Mouse (Mus musculus) intestine, postnatal 0 days (tissue): ENCODE results near the gene Itgb6. TPM values are rescaled to one million over a fixed set of nuclear protein-coding genes. Genes with fewer than 3 reads are reported as not detected.

Experiments used
- ATAC-seq: fragments of 200-750 bp; cut with Nextera tagmentation; 2 replicates; pipeline ENCODE4 v1.8.0; 2017; ENCODE audit warnings: mild to moderate bottlenecking, moderate TSS enrichment, moderate library complexity
- H3K27ac ChIP-seq: fragments of 300-500 bp; sonication (generic); 2 replicates; pipeline ENCODE4 v1.5.1; 2014; ENCODE audit warnings: mild to moderate bottlenecking, low read depth, low read length, moderate library complexity
- H3K27me3 ChIP-seq: fragments of 300-500 bp; sonication (generic); replicated peaks from 2 replicates; pipeline ENCODE4 v1.6.1; 2014; ENCODE audit warnings: low read length, mixed read lengths; ENCODE audit not compliant: control insufficient read depth, insufficient read depth
- H3K36me3 ChIP-seq: fragments of 300-500 bp; sonication (generic); 2 replicates; pipeline ENCODE4 v1.6.1; 2014; ENCODE audit warnings: mild to moderate bottlenecking, moderate library complexity; ENCODE audit not compliant: control insufficient read depth, insufficient read depth
- H3K4me1 ChIP-seq: fragments of 300-500 bp; sonication (generic); replicated peaks from 2 replicates; pipeline ENCODE4 v1.6.1; 2014; ENCODE audit warnings: antibody characterized with exemption, low read length, mixed read lengths; ENCODE audit not compliant: control insufficient read depth, insufficient read depth
- H3K4me2 ChIP-seq: fragments of 300-500 bp; sonication (generic); replicated peaks from 2 replicates; pipeline ENCODE4 v1.6.1; 2014; ENCODE audit warnings: low read depth, mild to moderate bottlenecking, moderate library complexity
- H3K4me3 ChIP-seq: fragments of 300-500 bp; sonication (generic); 2 replicates; pipeline ENCODE4 v1.5.1; 2014; ENCODE audit warnings: low read depth, low read length
- H3K9ac ChIP-seq: fragments of 300-500 bp; sonication (generic); 2 replicates; pipeline ENCODE4 v1.6.1; 2014; ENCODE audit warnings: mild to moderate bottlenecking, low read depth, low read length
- H3K9me3 ChIP-seq: fragments of 300-500 bp; sonication (generic); 2 replicates; pipeline ENCODE4 v1.6.1; 2016; ENCODE audit warnings: mixed run types; ENCODE audit not compliant: control insufficient read depth
- CTCF ChIP-seq: sonication (generic); IDR thresholded peaks from 2 replicates; pipeline ENCODE4 v1.5.1; 2016; ENCODE audit warnings: low read depth, mild to moderate bottlenecking, control low read depth, antibody characterized with exemption, moderate library complexity
- WGBS: fragments of 180-500 bp; shearing (Covaris S2); extraction: QIAGEN DNeasy Blood & Tissue Kit; methylation state at CpG from one replicate; pipeline ENCODE4 v1.1.7; 2014; 5-methylcytosine and 5-hydroxymethylcytosine counted together
- polyA plus RNA-seq: library from polyadenylated mRNA; unstranded; fragments of >200 nt; fragmentation: Nextera tagmentation; extraction: Ambion mirVana; gene quantifications from 2 replicates; pipeline ENCODE4 v1.2.1, GENCODE M21; 2015

The Itgb6 gene
- polyA plus RNA-seq, 1 experiment from 2014 or later = 10.8 TPM

DNA sequence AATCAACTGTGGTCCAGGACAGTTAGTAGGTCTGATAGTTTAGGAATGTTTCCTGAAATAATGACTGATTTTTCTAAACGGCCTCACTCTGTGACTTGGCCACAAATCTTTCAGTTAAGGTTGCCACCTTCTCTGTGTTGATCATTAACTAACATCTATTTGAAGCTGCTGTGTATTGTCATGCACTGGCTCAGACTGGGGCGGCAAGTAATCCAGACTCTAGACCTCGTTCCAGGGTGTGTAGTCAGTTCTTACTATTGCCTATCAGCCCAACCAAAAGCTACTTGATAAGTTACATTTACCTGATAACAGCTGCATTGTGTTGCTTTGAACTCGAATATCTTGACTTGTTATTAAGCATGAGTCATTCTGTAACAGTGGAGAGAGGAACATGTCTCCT, 67.6 kb downstream of the Itgb6 start:
- peak; percentile 91 for ATAC-seq
- 39% methylated on average over 4 of the region's 4 CpGs for WGBS
- Histone ChIP-seq H3K9me3 (no peaks in the 10 kb centered on the region), H3K9ac (no peak overlapping the region), H3K4me3 (no peak overlapping the region), H3K27me3 (no peaks in the 10 kb centered on the region), H3K4me1 (peaks cover 10% of the 10 kb centered on the region), H3K27ac (no peak overlapping the region), H3K4me2 (0 out of 2 replicates have a peak overlapping the region, but pooled peaks have one; percentile 13), H3K36me3 (0 out of 2 replicates have a peak, but pooled peaks cover under 1% of the 10 kb centered on the region)
- no peak for TF ChIP-seq CTCF

DNA sequence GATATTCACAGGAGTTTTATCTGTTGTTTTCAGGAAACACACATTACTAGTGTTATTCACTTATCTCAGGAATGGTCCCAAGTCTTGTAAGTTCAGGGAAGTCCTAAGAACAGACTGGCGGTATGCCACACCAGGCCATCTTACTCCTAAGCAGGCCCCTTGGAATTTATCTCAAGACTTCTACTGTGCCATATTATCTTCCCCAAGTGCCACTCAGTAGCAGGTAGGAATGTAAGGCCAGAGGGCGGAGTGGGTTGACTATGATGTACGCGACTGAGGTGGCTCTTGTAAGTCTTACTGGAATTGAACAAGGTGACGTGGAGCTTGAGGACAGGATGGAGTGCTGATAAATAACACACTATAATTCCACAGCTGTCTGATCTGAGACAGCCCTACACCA, 72.3 kb downstream of the Itgb6 start:
- H3K4me3 ChIP-seq = no peak overlapping the region
- peak; percentile 26; the same call in 1 of the 2 replicates for ATAC-seq
- no peaks in the 10 kb centered on the region for H3K27me3 ChIP-seq
- no peak for TF ChIP-seq CTCF
- no peak overlapping the region for H3K9ac ChIP-seq
- H3K36me3 ChIP-seq = peaks cover 12% of the 10 kb centered on the region; the same call in 1 of the 2 replicates
- WGBS = 66% methylated on average over 5 of the region's 5 CpGs
- no peaks in the 10 kb centered on the region for H3K9me3 ChIP-seq
- H3K27ac ChIP-seq = no peak overlapping the region
- no peak overlapping the region for H3K4me2 ChIP-seq
- no peaks in the 10 kb centered on the region; the same call in 1 of the 2 replicates for H3K4me1 ChIP-seq

DNA sequence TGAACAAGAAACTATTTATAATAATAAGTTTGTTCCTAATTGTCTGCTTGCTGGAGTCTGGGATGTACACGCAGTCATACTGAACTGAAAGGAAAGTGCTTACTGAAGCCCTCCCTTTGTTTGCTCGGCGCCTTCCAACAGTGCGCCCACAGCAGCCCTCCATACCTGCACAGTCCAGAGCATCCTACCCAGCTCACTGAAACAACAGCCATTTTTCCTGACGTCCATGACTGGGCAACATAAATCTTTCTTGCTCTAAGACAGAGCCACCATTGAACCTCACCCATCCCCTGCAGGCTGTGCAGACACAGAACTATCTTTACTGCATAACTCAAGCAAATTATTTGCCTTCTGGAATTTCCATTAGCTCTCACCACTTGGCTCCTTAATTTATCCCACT, 74.8 kb downstream of the Itgb6 start:
- H3K4me1 ChIP-seq = no peaks in the 10 kb centered on the region; the same call in 1 of the 2 replicates
- H3K36me3 ChIP-seq = peaks cover 12% of the 10 kb centered on the region; the same call in 1 of the 2 replicates
- no peak overlapping the region for H3K27ac ChIP-seq
- ATAC-seq = no peak
- no peaks in the 10 kb centered on the region for H3K9me3 ChIP-seq
- 67% methylated on average over 5 of the region's 5 CpGs for WGBS
- H3K9ac ChIP-seq = no peak overlapping the region
- no peaks in the 10 kb centered on the region for H3K27me3 ChIP-seq
- TF ChIP-seq CTCF = no peak
- no peak overlapping the region for H3K4me3 ChIP-seq
- H3K4me2 ChIP-seq = no peak overlapping the region

DNA sequence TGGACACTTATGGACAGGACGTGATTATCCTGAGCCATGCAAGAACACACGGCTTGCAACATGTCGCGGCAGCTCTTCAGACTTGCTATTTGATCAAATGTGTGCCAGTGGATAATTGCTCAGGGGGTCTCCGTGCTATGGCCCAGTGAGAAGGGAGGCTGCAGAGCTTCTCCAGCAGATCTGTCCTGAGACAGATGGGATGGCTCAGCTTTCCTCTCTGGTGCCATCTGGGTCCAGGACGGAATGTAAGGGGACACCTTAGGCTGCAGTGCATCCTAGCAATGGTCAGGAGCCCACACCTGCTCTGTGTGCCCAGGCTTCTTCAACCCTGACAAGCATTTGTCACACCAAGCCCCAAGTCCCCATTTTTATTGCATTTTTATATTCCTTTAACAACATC, 75.9 kb downstream of the Itgb6 start:
- Histone ChIP-seq H3K27me3 (no peaks in the 10 kb centered on the region), H3K4me2 (no peak overlapping the region), H3K4me3 (no peak overlapping the region), H3K9ac (no peak overlapping the region), H3K9me3 (no peaks in the 10 kb centered on the region), H3K4me1 (no peaks in the 10 kb centered on the region; the same call in 1 of the 2 replicates), H3K36me3 (peaks cover 12% of the 10 kb centered on the region; the same call in 1 of the 2 replicates), H3K27ac (no peak overlapping the region)
- ATAC-seq = no peak
- TF ChIP-seq CTCF = no peak
- 83% methylated on average over 6 of the region's 6 CpGs for WGBS

DNA sequence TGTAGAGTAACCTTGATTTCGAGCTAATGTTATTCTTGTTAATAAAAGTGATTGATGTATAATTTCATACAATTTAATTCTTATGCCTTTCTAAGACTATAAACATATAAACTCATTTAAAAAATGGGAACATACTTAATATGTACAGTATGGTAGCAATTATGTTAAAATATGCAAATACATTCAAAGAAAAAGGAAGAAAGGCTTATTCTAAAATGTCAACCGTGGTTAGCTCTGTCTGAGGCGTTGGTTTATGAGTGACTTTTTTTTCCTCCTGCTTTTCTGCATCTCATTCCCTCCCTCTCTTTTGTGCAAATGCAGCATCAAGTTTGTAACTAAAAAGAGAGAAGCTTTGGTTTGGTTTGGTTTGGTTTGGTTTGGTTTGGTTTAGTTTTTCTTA, 79.0 kb downstream of the Itgb6 start:
- H3K4me2 ChIP-seq = no peak overlapping the region
- H3K4me3 ChIP-seq = no peak overlapping the region
- H3K9me3 ChIP-seq = no peaks in the 10 kb centered on the region
- H3K9ac ChIP-seq = no peak overlapping the region
- H3K27ac ChIP-seq = no peak overlapping the region
- ATAC-seq = no peak
- no peak for TF ChIP-seq CTCF
- H3K27me3 ChIP-seq = no peaks in the 10 kb centered on the region
- H3K36me3 ChIP-seq = peaks cover 10% of the 10 kb centered on the region; the same call in 1 of the 2 replicates
- H3K4me1 ChIP-seq = no peaks in the 10 kb centered on the region
- WGBS = 81% methylated on average over 3 of the region's 3 CpGs

DNA sequence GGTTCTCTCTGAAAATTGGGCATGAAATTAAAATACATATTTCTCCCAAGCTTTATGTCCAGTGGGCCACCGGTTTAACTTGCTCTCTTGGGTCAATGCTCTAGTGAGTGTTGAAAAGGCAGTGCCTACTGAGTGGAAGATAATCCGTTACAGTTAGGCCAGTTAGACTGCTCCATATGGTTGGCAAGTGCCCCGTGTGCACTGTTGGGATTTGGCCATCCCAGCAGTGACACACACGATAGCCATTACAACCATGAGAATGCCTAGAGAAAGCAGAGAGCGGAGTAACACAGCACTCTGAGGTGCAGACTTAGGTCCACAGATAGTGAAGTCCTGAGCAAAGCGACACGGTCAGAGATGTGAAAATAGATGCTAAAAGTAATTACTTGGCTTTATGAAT, 79.8 kb downstream of the Itgb6 start:
- no peaks in the 10 kb centered on the region for H3K27me3 ChIP-seq
- whole genome bisulfite sequencing = 97% methylated on average over 7 of the region's 7 CpGs
- H3K36me3 ChIP-seq = peaks cover 10% of the 10 kb centered on the region; the same call in 1 of the 2 replicates
- no peaks in the 10 kb centered on the region for H3K9me3 ChIP-seq
- H3K4me3 ChIP-seq = no peak overlapping the region
- no peak overlapping the region for H3K9ac ChIP-seq
- no peak for TF ChIP-seq CTCF
- H3K4me2 ChIP-seq = no peak overlapping the region
- no peaks in the 10 kb centered on the region for H3K4me1 ChIP-seq
- no peak for ATAC-seq
- no peak overlapping the region for H3K27ac ChIP-seq

DNA sequence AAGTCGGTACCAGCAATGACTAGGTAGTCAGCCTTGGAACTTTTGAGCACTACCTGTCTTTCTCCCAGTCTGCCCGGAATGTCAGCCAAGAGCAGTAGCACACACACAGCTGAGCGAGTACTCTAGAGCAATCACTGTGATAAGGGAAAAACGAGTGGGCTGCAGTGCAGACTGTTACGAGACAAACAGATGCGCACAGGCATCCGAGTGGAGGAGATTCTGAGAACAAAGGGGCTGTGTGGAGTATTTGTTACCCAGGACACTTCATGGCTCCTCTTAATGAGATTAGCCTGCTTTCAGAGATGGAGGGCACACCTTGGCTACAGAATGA, 82.1 kb downstream of the Itgb6 start:
- no peak overlapping the region for H3K9ac ChIP-seq
- H3K4me2 ChIP-seq = no peak overlapping the region
- no peaks in the 10 kb centered on the region for H3K9me3 ChIP-seq
- H3K4me3 ChIP-seq = no peak overlapping the region
- H3K36me3 ChIP-seq = peaks cover 5% of the 10 kb centered on the region; the same call in 1 of the 2 replicates
- H3K27ac ChIP-seq = no peak overlapping the region
- no peaks in the 10 kb centered on the region for H3K27me3 ChIP-seq
- ATAC-seq = no peak
- H3K4me1 ChIP-seq = no peaks in the 10 kb centered on the region
- no peak for TF ChIP-seq CTCF
- 45% methylated on average over 7 of the region's 7 CpGs for WGBS
